Mouse (Mus musculus) activated CD4-positive, CD25-positive, alpha-beta regulatory T cell, adult 4 months (primary cell): ENCODE measurements around the gene Dido1. TPM values are rescaled to one million over a fixed set of nuclear protein-coding genes. Genes with fewer than 3 reads are reported as not detected.
A peak's percentile ranks its signal among the peaks of the same experiment; 100 is the strongest.

Source experiments
- ATAC-seq: one replicate; pipeline ENCODE4 v1.8.0; 2017
- polyA plus RNA-seq, 2 experiments: library from polyadenylated mRNA; unstranded; fragments of 100-300 nt; shearing (Covaris generic); gene quantifications; one replicate each; pipeline ENCODE4 v1.2.1; 2017

The Dido1 gene
- polyA plus RNA-seq, result 10 to 100 TPM; 35.0 to 46.9 TPM

- ATAC-seq, result peak; percentile 92
Observed at GRCm38 (mm10) chr2:180709923-180710272, at the start of gene Dido1, which contains the start of gene Gid8. Dido1 (minus strand) TSS chr2:180709999. Gid8 (plus strand) TSS chr2:180710117.

- ATAC-seq, result no peak
Observed at GRCm38 (mm10) chr2:180758513-180759263, 48.9 kb upstream of the Dido1 start.

DNA sequence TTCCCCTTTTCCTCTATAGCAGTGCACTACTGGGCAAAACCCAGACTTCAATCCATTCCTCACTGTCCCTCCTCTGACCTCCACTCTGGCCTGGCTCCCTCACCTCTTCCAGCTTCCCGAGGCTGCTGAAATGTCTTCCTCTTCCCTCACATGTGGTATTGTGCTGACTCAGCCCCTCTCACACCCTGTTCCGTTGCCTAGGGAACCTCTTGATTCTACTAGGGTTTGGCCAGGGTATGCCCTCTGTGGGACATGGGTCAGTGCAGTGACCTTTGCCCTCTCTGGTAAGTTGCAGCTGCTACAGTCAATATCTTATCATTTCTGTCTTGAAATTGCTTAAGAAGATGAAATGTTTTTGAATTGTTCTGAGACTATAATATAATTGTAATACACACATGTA, 47.0 kb upstream of the Dido1 start:
- ATAC-seq, result no peak

- no peak for ATAC-seq
Observed at GRCm38 (mm10) chr2:180755896-180756295, 46.1 kb upstream of the Dido1 start.

DNA sequence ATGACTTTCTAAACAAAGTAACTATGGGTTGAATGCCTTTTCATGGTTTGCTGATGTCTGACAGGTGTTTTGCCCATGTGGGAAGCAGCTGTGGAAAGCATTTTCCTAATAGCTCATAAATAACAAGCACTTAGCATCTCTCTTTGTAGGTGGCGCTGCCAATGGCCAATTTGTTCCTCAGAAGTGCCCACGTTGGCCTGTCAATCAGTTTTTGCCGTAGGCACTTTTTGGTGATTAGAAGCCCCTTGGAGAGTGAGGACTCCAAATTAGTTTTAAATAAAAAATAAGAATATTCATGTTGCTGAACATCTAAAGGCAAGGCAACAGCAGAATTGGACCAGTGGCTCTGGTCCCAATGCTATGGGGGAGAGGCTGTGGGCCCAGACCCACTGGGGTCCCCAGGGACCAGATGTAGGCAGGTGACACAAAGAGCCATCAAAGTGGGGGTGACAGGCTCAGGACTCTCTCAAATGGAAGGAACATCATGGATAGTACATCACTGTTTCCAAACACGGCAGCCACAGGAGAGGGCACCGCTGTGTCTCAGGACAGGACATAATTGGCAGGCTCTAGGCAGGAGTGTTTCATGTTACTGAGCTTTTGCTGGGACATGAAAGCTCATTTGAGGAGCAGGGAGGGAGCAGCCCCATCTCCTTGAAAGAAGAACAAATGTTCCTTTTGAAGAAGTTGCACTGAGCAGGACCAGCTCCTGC, 45.3 kb upstream of the Dido1 start:
- ATAC-seq, result no peak

- no peak for ATAC-seq
Observed at GRCm38 (mm10) chr2:180748904-180749303, 39.1 kb upstream of the Dido1 start.

DNA sequence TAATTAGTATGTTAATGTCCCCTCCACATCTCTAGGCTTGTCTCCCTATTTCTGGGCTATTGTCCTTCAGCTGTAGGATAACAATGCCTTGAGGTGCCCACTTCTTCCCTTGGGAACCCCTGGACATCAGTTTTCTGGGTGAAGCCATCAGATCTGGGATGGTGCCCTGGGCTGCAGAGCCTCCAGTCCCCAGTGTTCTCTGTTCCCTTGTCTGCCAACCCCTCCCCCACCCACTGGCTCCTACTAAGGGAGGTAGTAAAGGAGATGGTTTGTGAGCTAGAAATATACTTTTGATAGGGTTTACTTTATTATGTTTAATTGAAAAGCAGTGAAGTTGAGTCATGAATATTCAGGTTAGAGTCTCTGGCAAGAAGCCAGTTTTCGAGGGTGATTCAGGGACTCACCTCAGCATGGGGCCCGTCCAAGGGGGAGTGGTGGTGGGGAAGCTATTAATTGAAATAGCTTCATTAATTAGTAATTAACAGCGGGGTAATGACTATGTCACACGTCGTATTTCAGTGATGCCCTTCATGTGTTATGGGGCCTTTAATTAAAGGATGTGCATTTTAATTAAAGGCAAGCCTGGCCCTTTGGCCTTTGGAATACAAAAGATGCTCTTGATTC, 36.9 kb upstream of the Dido1 start:
- no peak for ATAC-seq

DNA sequence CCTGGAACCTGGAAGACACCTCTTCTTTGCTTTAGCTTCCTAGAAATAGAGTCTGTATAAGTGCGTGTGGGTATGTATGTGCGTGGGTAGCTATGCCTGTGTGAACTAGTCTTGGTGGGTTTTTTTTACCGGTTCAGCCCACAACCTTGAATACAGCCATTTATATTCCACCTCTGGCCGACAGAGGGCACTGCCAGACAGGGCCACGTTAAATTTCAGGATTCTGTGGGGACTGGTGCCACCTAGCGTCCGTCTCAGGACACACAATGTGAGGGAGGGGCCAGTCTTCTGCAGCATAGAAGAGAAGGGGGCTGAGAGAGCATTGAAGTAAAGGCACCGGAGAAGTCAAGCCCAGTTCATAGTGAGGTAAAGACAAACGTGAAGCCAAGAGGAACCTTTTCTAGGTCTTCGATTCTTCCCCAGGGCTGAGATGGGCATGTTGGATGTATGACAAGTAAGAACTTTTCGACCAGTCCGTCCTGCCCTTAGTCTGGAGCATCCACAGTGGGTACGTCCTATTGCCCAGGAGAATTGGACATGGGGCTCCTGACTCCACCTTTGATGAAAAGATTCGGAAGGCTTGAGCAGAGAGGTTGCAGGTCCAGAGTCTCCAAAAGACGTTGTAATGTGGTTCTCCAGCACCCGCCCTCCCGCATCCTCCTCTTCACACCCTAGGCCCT, 35.6 kb upstream of the Dido1 start:
- ATAC-seq, result peak; percentile 93

DNA sequence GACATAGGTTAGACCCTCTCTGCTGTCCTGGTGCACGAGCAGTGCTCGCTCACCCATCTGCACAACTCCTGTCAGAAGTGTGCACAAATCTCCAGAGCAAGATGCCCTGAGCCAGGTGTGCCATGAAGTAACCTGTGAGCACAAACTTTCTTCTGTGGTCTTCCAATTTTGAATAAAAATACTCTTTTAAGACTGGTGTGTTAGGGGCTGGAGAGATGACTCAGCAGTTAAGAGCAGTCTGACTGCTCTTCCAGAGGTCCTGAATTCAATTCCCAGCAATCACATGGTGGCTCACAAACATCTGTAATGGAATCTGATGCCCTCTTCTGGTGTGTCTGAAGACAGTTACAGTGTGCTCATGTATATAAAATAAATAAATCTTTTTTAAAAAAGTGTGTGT, 33.5 kb upstream of the Dido1 start:
- no peak for ATAC-seq

GRCm38 (mm10) chr2:180742820-180743219, 33.0 kb upstream of the Dido1 start:
- no peak for ATAC-seq

DNA sequence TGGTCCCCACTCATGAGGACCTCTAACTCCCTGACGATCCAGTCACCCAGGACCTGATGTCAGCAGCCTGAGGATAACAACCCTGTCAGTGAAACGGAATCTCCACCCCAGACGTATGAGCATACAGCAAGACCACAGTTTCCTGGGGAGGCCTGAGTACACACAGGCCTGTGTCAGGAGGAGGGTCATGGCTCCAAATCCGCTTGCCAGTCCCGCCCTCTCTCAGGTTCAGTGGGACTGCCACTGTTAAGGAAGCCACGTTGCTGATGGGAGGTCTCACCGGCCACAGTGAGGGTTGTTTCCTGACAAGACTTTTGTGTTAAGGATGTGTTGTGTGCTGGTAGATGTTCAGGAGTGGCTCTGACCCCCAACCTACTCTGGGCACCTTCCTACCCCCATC, 31.6 kb upstream of the Dido1 start:
- ATAC-seq, result no peak

GRCm38 (mm10) chr2:180740349-180740748, 30.6 kb upstream of the Dido1 start:
- no peak for ATAC-seq

- no peak for ATAC-seq
Observed at GRCm38 (mm10) chr2:180737984-180738383, 28.2 kb upstream of the Dido1 start.

GRCm38 (mm10) chr2:180735232-180735631, 25.4 kb upstream of the Dido1 start:
- no peak for ATAC-seq

GRCm38 (mm10) chr2:180731984-180732383, 22.2 kb upstream of the Dido1 start:
- peak; percentile 62 for ATAC-seq

GRCm38 (mm10) chr2:180731036-180731435, 21.2 kb upstream of the Dido1 start:
- ATAC-seq, result peak; percentile 44

- no peak for ATAC-seq
Observed at GRCm38 (mm10) chr2:180727613-180728021, 17.8 kb upstream of the Dido1 start.

- peak; percentile 83 for ATAC-seq
Observed at GRCm38 (mm10) chr2:180726658-180727442, 17.1 kb upstream of the Dido1 start.

GRCm38 (mm10) chr2:180725856-180726629, 16.2 kb upstream of the Dido1 start:
- no peak for ATAC-seq

DNA sequence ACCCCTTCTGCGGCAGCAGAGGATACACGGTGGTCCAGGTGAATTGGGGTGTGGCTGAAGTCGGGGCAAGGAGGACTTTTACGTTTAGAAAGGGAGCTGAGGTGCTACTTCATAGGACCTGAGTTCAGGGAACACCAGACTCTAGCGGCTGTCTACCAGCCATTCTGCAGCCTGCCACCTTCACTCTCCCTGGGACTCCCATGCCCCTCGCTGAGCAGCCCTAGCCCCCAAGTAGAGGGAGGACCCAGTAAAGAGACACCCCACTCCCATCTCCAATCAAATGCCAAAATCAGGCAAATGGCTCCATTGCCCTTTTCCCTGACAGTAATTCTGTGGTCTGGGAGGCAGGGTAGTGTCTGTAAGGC, 15.6 kb upstream of the Dido1 start:
- no peak for ATAC-seq

DNA sequence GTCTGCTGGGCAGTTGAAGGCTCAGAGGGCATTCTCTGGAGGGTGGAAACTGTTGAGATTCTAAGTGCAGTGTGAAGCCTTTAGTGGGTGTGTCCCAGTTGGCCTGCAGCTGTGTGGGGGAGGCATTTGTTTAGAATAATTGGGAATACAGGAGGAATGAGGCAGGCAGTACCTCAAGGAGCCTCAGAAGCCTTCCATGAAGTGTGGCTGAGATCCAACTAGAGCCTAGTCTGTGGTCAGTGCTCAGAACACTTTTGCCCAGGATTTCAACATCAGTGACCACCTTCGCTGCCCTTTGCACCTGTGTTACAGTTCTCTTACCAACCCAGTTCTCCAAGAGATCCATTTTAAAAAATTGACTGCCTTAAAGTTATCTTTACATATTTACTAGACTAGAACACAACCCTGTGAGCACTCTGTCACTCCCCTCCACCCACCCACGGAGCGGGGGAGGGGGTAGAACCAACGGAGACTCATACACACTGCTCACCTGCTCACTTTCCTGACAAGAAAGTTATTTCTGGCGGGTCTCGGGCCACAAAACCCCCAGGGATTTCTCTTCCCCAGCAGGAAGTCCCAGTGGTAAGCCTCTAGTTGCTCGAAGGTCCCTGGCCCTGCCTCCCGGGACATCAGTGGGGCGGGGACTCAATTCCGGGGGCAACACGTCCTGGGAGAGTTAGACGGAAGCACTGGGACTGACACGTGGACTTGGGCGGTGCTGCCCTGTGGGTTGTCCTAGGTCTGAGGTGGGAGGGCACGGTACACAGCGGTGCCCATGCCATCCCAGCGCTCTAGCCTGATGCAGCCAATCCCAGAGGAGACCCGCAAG, 15.0 kb upstream of the Dido1 start, which contains the start of gene Slc17a9:
Slc17a9 (plus strand) TSS at position 679 of the 829 bp plus-strand sequence.
- ATAC-seq, result peak; percentile 47
